Mouse (Mus musculus) CH12.LX (cell line): ENCODE data around the gene Adam8. TPM values are rescaled to one million over a fixed set of nuclear protein-coding genes. Genes with fewer than 3 reads are reported as not detected.

Source experiments
- DNase-seq: peaks from one replicate; pipeline ENCODE4 v3.0.0-alpha.2; 2013; ENCODE audit errors: extremely low read depth
- H3K27ac ChIP-seq: 2 replicates; pipeline ENCODE4 v1.5.1; 2012; ENCODE audit warnings: low read depth, mild to moderate bottlenecking, control low read depth, moderate library complexity; ENCODE audit not compliant: insufficient read depth
- H3K27me3 ChIP-seq: replicated peaks from 2 replicates; pipeline ENCODE3; 2012; ENCODE audit warnings: inconsistent platforms
- H3K36me3 ChIP-seq, 2 experiments: replicated peaks in 1 of 2; 2 replicates each; pipeline versions ENCODE3 to v1.6.1; 2012; ENCODE audit warnings: inconsistent platforms in 1 of 2, low read length in 1 of 2, mild to moderate bottlenecking in 1 of 2, mixed read lengths in 1 of 2, moderate library complexity in 1 of 2; ENCODE audit not compliant: control insufficient read depth in 1 of 2, insufficient read depth in 1 of 2
- H3K4me1 ChIP-seq, 2 experiments: 2 replicates each; pipeline ENCODE4 v1.6.1; 2012; ENCODE audit warnings: inconsistent platforms in 1 of 2, moderate library complexity in 1 of 2; ENCODE audit not compliant: insufficient read depth in 2 of 2, control insufficient read depth in 1 of 2
- H3K4me2 ChIP-seq: 2 replicates; pipeline ENCODE4 v1.6.1; 2012; ENCODE audit warnings: low read depth, mild to moderate bottlenecking, control low read depth; ENCODE audit not compliant: poor library complexity, insufficient read depth, severe bottlenecking
- H3K4me3 ChIP-seq, 3 experiments: fragments of 150-350 bp in 1 of 3; sonication (generic) in 1 of 3; replicated peaks in 1 of 3; 2 replicates each; pipeline versions ENCODE3 to v1.5.1; 2011 to 2012; ENCODE audit warnings: low read depth in 2 of 3, low read length in 2 of 3, mild to moderate bottlenecking in 2 of 3, moderate library complexity in 2 of 3, control low read depth in 1 of 3, improper control_type of control experiment in 1 of 3, inconsistent platforms in 1 of 3, mixed read lengths in 1 of 3; ENCODE audit not compliant: poor library complexity in 1 of 3
- H3K79me2 ChIP-seq: replicated peaks from 2 replicates; pipeline ENCODE4 v1.6.1; 2012; ENCODE audit warnings: mild to moderate bottlenecking, moderate library complexity; ENCODE audit not compliant: control insufficient read depth, poor library complexity, insufficient read depth, severe bottlenecking; ENCODE audit errors: extremely low read depth
- H3K9ac ChIP-seq: 2 replicates; pipeline ENCODE4 v1.6.1; 2012; ENCODE audit warnings: low read depth, mild to moderate bottlenecking, control low read depth, moderate library complexity; ENCODE audit not compliant: insufficient read depth
- H3K9me3 ChIP-seq: replicated peaks from 2 replicates; pipeline ENCODE3; 2012; ENCODE audit warnings: low read length, inconsistent platforms, mixed read lengths
- BHLHE40 ChIP-seq: IDR thresholded peaks from 2 replicates; pipeline ENCODE4 v1.6.1; 2011; ENCODE audit warnings: mild to moderate bottlenecking, low read depth, low read length, improper control_type of control experiment
- CHD2 ChIP-seq: IDR thresholded peaks from 2 replicates; pipeline ENCODE4 v1.6.1; 2011; ENCODE audit warnings: low read length, improper control_type of control experiment
- E2F4 ChIP-seq: IDR thresholded peaks from 2 replicates; pipeline ENCODE4 v1.6.1; 2011; ENCODE audit warnings: low read depth, low read length, improper control_type of control experiment; ENCODE audit not compliant: insufficient replicate concordance
- ELF1 ChIP-seq: IDR thresholded peaks from 2 replicates; pipeline ENCODE4 v1.6.1; 2014; ENCODE audit warnings: low read depth, mild to moderate bottlenecking, inconsistent platforms, low read length, improper control_type of control experiment
- EP300 ChIP-seq: IDR thresholded peaks from 2 replicates; pipeline ENCODE4 v1.6.1; 2011; ENCODE audit warnings: low read length, improper control_type of control experiment
- KAT2A ChIP-seq: IDR thresholded peaks from 2 replicates; pipeline ENCODE4 v1.6.1; 2012; ENCODE audit warnings: low read length, improper control_type of control experiment, inconsistent platforms; ENCODE audit not compliant: insufficient replicate concordance
- MAFK ChIP-seq: IDR thresholded peaks from 2 replicates; pipeline ENCODE4 v1.6.1; 2011; ENCODE audit warnings: low read length, improper control_type of control experiment; ENCODE audit not compliant: insufficient replicate concordance
- MAZ ChIP-seq: IDR thresholded peaks from 2 replicates; pipeline ENCODE4 v1.6.1; 2012; ENCODE audit warnings: low read depth, mild to moderate bottlenecking, inconsistent platforms, low read length, improper control_type of control experiment, moderate library complexity
- MEF2A ChIP-seq: IDR thresholded peaks from 2 replicates; pipeline ENCODE4 v1.6.1; 2014; ENCODE audit warnings: low read depth, mild to moderate bottlenecking, inconsistent platforms, low read length, improper control_type of control experiment, borderline replicate concordance
- NRF1 ChIP-seq: IDR thresholded peaks from 2 replicates; pipeline ENCODE4 v1.6.1; 2014; ENCODE audit warnings: low read depth, mild to moderate bottlenecking, inconsistent platforms, low read length, improper control_type of control experiment, moderate library complexity
- POLR2A ChIP-seq: IDR thresholded peaks from 2 replicates; pipeline ENCODE4 v1.6.1; 2011; ENCODE audit warnings: low read depth, mild to moderate bottlenecking, improper control_type of control experiment, low read length
- RCOR1 ChIP-seq: conservative IDR thresholded peaks from 2 replicates; pipeline ENCODE4 v1.6.1; 2012; ENCODE audit warnings: low read depth, mild to moderate bottlenecking, inconsistent platforms, low read length, improper control_type of control experiment
- SIN3A ChIP-seq: IDR thresholded peaks from 2 replicates; pipeline ENCODE4 v1.6.1; 2012; ENCODE audit warnings: low read length, improper control_type of control experiment, inconsistent platforms
- TBP ChIP-seq: conservative IDR thresholded peaks from 2 replicates; pipeline ENCODE4 v1.6.1; 2011; ENCODE audit warnings: low read depth, low read length, improper control_type of control experiment
- UBTF ChIP-seq: IDR thresholded peaks from 2 replicates; pipeline ENCODE4 v1.6.1; 2012; ENCODE audit warnings: low read depth, mild to moderate bottlenecking, inconsistent platforms, low read length, improper control_type of control experiment, moderate library complexity
- USF1 ChIP-seq: IDR thresholded peaks from 2 replicates; pipeline ENCODE4 v1.6.1; 2014; ENCODE audit warnings: low read depth, mild to moderate bottlenecking, inconsistent platforms, low read length, improper control_type of control experiment
- USF2 ChIP-seq: conservative IDR thresholded peaks from 2 replicates; pipeline ENCODE4 v1.6.1; 2011; ENCODE audit warnings: low read depth, low read length, improper control_type of control experiment
- ZC3H11A ChIP-seq: IDR thresholded peaks from 2 replicates; pipeline ENCODE4 v1.6.1; 2012; ENCODE audit warnings: low read depth, mild to moderate bottlenecking, inconsistent platforms, low read length, improper control_type of control experiment
- dilution Hi-C: fragments of 300-500 bp; cut with MboI; formaldehyde crosslinking; loops from 2 replicates; pipeline ENCODE4 v1.14.3; 2020; ENCODE audit warnings: low sequenced_read_pairs; ENCODE audit not compliant: extremely low pct_unique_long_range_greater_than_20kb, extremely low pct_ligation_motif_present
- in situ Hi-C: fragments of 300-500 bp; cut with MboI; formaldehyde crosslinking; loops from 3 replicates; pipeline ENCODE4 v1.14.3; 2019; ENCODE audit warnings: low sequenced_read_pairs, low pct_ligation_motif_present, low pct_unique_long_range_greater_than_20kb, mixed read lengths
- polyA plus RNA-seq: library from polyadenylated mRNA; unstranded; fragments of >175 nt; gene quantifications from 2 replicates; pipeline ENCODE4 v1.2.1, GENCODE M21; 2012; ENCODE audit warnings: low read depth; ENCODE audit not compliant: insufficient read length
- total RNA-seq, 2 experiments: library from RNA; depleted of rRNA; stranded (reverse); fragments of 300-350 nt in 1 of 2; fragments of >200 nt in 1 of 2; gene quantifications; 2 replicates each; pipeline ENCODE4 v1.2.3; 2012 to 2014

The Adam8 gene
- total and polyA plus RNA-seq, 3 experiments = 46.3 to 63.7 (median 46.5) TPM

DNA sequence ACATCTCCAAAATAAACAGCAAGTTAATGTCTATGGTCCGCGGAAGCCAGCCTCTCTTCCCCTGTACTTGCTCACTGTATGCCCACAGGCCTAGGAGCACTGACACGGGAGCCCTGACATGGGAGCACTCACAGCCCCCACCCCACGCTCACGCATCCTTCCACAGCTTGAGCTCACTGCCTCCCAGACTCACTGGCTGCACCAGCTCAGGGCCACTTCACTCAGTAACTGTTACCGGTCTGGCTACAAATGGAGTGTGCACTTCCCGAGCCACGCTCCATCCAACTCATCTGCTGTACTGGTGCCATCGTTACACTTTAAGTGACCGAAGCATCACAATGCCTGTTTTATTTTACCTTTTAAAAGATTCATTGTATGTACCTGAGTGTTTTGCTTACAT lies 40.0 kb upstream of the Adam8 start:
- TF ChIP-seq USF2 (no peak), USF1 (no peak), MAFK (no peak), TBP (no peak), NRF1 (no peak), E2F4 (no peak), KAT2A (no peak), UBTF (no peak), RCOR1 (no peak), ELF1 (no peak), POLR2A (no peak), CHD2 (no peak), SIN3A (no peak), MAZ (no peak), EP300 (no peak), ZC3H11A (no peak), MEF2A (no peak)
- TF ChIP-seq, all 38 proteins: peak for 0
- Histone ChIP-seq H3K4me1 (peaks cover 9 to 27% of the 10 kb centered on the region in 2 experiments), H3K4me3 (no peak overlapping the region), H3K4me2 (no peak overlapping the region), H3K9me3 (peaks cover 17% of the 10 kb centered on the region), H3K27ac (no peak overlapping the region), H3K36me3 (peaks cover 51 to 71% of the 10 kb centered on the region in 2 experiments), H3K27me3 (no peaks in the 10 kb centered on the region), H3K79me2 (peaks cover 19% of the 10 kb centered on the region), H3K9ac (no peak overlapping the region)
- in situ Hi-C loops (no loop called here), dilution Hi-C loops (no loop called here)
- no peak for DNase-seq

DNA sequence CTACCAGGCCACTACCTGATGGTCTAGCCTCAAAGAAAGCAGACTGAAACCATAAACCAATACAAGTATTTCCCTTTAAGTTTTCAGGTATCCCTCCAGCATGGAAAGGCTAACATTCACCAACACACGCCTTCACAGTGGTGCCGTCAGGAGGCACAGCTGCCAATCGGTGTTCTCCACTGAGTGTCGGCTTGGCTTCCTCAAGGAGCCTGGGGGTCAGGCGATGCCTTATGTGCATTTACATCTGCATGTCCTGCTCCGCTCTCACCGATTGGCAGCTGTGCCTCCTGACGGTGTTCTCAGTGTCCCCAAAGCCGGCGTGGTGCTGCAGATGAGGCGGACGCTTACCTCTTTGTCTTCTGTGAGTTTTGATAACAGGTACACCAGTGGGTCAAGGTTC lies 39.4 kb upstream of the Adam8 start:
- Histone ChIP-seq H3K27ac (no peak overlapping the region), H3K4me1 (peaks cover 3 to 21% of the 10 kb centered on the region in 2 experiments; a peak in 3 of 4 replicates), H3K4me2 (no peak overlapping the region), H3K4me3 (no peak overlapping the region), H3K27me3 (no peaks in the 10 kb centered on the region), H3K9ac (no peak overlapping the region), H3K9me3 (peaks cover 17% of the 10 kb centered on the region), H3K79me2 (peaks cover 19% of the 10 kb centered on the region), H3K36me3 (peaks cover 51 to 68% of the 10 kb centered on the region in 2 experiments)
- dilution Hi-C loops (no loop called here), in situ Hi-C loops (no loop called here)
- TF ChIP-seq TBP (no peak), BHLHE40 (no peak)
- no peak for DNase-seq
